Mouse (Mus musculus) heart, adult 2 months (tissue): ENCODE results near the gene Mocs1.

ENCODE experiments used
- CTCF ChIP-seq: fragments of 200-600 bp; IDR thresholded peaks from 2 replicates; pipeline ENCODE4 v1.8.1; 2022; ENCODE audit warnings: antibody characterized with exemption, mild to moderate bottlenecking, moderate library complexity
- EP300 ChIP-seq: fragments of 200-500 bp; IDR thresholded peaks from 2 replicates; pipeline ENCODE4 v1.6.1; 2011; ENCODE audit warnings: low read depth, low read length, control low read depth; ENCODE audit not compliant: insufficient read depth
- POLR2A ChIP-seq: fragments of 200-500 bp; IDR thresholded peaks from 2 replicates; pipeline ENCODE4 v1.6.1; 2011; ENCODE audit warnings: mild to moderate bottlenecking, low read depth, low read length, control low read depth; ENCODE audit not compliant: insufficient read depth

DNA sequence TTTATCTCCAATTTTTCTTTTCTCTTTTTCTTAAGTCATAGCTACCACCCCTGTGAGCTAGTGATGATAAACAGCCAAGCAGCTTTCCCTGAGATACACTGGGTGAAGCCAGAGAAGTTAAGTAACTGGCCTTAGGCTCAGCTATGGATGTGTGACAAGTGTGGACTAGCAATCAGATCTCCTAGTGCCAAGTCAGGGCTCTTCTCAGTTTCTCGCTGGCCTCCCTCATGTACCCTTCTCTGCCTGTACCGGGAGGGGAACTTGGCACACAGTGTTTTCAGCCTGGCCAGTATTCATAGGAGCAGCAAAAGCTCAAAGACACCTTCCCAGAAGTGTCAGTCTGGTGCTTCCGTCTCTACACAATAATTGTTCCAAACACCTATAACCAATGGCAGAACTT lies 4.3 kb upstream of the Mocs1 start:
- TF ChIP-seq POLR2A (no peak), EP300 (no peak), CTCF (no peak)
